Mouse (Mus musculus) intestine, postnatal 0 days (tissue): ENCODE measurements around the gene Afap1l2. TPM values are rescaled to one million over a fixed set of nuclear protein-coding genes. Genes with fewer than 3 reads are reported as not detected.

Source experiments
- ATAC-seq: fragments of 200-750 bp; cut with Nextera tagmentation; 2 replicates; pipeline ENCODE4 v1.8.0; 2017; ENCODE audit warnings: mild to moderate bottlenecking, moderate TSS enrichment, moderate library complexity
- H3K27ac ChIP-seq: fragments of 300-500 bp; sonication (generic); 2 replicates; pipeline ENCODE4 v1.5.1; 2014; ENCODE audit warnings: mild to moderate bottlenecking, low read depth, low read length, moderate library complexity
- H3K27me3 ChIP-seq: fragments of 300-500 bp; sonication (generic); replicated peaks from 2 replicates; pipeline ENCODE4 v1.6.1; 2014; ENCODE audit warnings: low read length, mixed read lengths; ENCODE audit not compliant: control insufficient read depth, insufficient read depth
- H3K36me3 ChIP-seq: fragments of 300-500 bp; sonication (generic); 2 replicates; pipeline ENCODE4 v1.6.1; 2014; ENCODE audit warnings: mild to moderate bottlenecking, moderate library complexity; ENCODE audit not compliant: control insufficient read depth, insufficient read depth
- H3K4me1 ChIP-seq: fragments of 300-500 bp; sonication (generic); replicated peaks from 2 replicates; pipeline ENCODE4 v1.6.1; 2014; ENCODE audit warnings: antibody characterized with exemption, low read length, mixed read lengths; ENCODE audit not compliant: control insufficient read depth, insufficient read depth
- H3K4me2 ChIP-seq: fragments of 300-500 bp; sonication (generic); replicated peaks from 2 replicates; pipeline ENCODE4 v1.6.1; 2014; ENCODE audit warnings: low read depth, mild to moderate bottlenecking, moderate library complexity
- H3K4me3 ChIP-seq: fragments of 300-500 bp; sonication (generic); 2 replicates; pipeline ENCODE4 v1.5.1; 2014; ENCODE audit warnings: low read depth, low read length
- H3K9ac ChIP-seq: fragments of 300-500 bp; sonication (generic); 2 replicates; pipeline ENCODE4 v1.6.1; 2014; ENCODE audit warnings: mild to moderate bottlenecking, low read depth, low read length
- H3K9me3 ChIP-seq: fragments of 300-500 bp; sonication (generic); 2 replicates; pipeline ENCODE4 v1.6.1; 2016; ENCODE audit warnings: mixed run types; ENCODE audit not compliant: control insufficient read depth
- CTCF ChIP-seq: sonication (generic); IDR thresholded peaks from 2 replicates; pipeline ENCODE4 v1.5.1; 2016; ENCODE audit warnings: low read depth, mild to moderate bottlenecking, control low read depth, antibody characterized with exemption, moderate library complexity
- WGBS: fragments of 180-500 bp; shearing (Covaris S2); extraction: QIAGEN DNeasy Blood & Tissue Kit; methylation state at CpG from one replicate; pipeline ENCODE4 v1.1.7; 2014; 5-methylcytosine and 5-hydroxymethylcytosine counted together
- polyA plus RNA-seq: library from polyadenylated mRNA; unstranded; fragments of >200 nt; fragmentation: Nextera tagmentation; extraction: Ambion mirVana; gene quantifications from 2 replicates; pipeline ENCODE4 v1.2.1, GENCODE M21; 2015

Afap1l2 gene
- polyA plus RNA-seq, 1 experiment from 2014 or later, result 7.1 TPM

DNA sequence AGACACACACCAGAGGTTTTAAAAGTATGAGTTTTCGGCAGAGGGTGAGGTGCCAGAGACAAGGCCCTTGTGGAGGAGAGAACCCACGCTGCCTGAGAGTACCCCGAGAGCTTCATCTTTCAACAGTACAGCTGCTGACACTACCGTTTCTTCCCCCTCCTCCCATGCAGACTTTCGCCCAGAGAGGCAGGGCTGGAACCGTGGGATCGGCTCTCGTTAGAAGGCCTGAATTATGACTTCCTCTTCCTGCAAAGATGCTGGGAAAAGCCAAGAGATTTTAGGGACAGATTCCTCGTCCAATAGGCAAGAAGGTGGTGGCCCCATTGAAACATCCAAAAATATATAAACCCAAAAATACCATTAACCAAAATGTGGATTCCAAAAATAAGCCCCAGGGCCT lies 63.8 kb downstream of the Afap1l2 start:
- H3K4me2 ChIP-seq, result no peak overlapping the region
- no peak for TF ChIP-seq CTCF
- H3K36me3 ChIP-seq, result no peaks in the 10 kb centered on the region
- no peak overlapping the region for H3K4me3 ChIP-seq
- H3K27me3 ChIP-seq, result no peaks in the 10 kb centered on the region
- H3K4me1 ChIP-seq, result no peaks in the 10 kb centered on the region
- no peak for ATAC-seq
- 62% methylated on average over 9 of the region's 9 CpGs for WGBS
- H3K27ac ChIP-seq, result peak overlapping the region; percentile 23; the same call in 1 of the 2 replicates
- H3K9ac ChIP-seq, result no peak overlapping the region
- no peaks in the 10 kb centered on the region for H3K9me3 ChIP-seq

DNA sequence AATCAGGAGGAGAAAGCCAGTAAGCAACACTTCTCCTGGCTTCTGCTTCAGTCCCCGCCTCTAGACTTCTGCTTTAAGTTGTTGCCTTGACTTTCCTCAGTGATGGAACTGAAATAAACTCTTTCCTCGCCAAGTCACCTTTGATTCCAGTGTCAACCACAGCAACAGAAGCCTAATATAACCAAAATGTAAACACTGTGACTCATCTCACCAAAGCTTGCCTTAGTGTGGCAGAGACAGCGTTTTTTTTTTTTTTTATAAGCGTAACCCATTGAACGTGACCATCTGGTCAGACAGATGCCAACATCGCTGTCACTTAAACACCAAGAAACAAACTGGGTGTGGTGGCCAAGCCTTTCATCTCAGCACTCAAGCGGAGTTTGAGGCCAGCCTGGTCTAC lies 65.8 kb downstream of the Afap1l2 start:
- no peak for ATAC-seq
- Histone ChIP-seq H3K36me3 (no peaks in the 10 kb centered on the region), H3K27me3 (no peaks in the 10 kb centered on the region), H3K9ac (no peak overlapping the region), H3K27ac (no peak overlapping the region), H3K4me1 (no peaks in the 10 kb centered on the region), H3K4me3 (no peak overlapping the region), H3K4me2 (no peak overlapping the region), H3K9me3 (no peaks in the 10 kb centered on the region)
- no peak for TF ChIP-seq CTCF
- 86% methylated on average over 7 of the region's 7 CpGs for WGBS

DNA sequence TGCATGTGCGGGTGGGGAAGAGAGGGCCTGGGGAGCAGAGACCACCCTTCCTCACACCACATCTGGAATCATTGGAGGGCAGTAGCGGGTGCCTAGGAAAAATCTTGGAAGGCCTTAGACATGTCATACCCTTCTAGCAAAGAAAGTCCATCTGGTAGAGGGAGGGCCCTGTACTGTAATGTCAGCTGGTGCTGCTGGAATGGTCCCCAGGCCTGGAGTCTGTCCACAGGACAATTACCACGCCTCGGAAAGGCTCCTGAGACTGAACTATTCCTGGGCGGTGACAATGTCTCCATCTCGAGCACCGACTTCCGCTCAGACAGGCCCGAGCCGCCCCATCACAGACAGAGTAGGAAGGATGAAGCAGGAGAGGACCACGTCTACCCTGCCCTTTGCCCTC lies 67.5 kb downstream of the Afap1l2 start:
- H3K9me3 ChIP-seq, result no peaks in the 10 kb centered on the region
- no peak overlapping the region for H3K27ac ChIP-seq
- no peak for ATAC-seq
- H3K4me3 ChIP-seq, result no peak overlapping the region
- no peak overlapping the region for H3K4me2 ChIP-seq
- H3K4me1 ChIP-seq, result no peaks in the 10 kb centered on the region
- WGBS, result 78% methylated on average over 11 of the region's 11 CpGs
- H3K27me3 ChIP-seq, result no peaks in the 10 kb centered on the region
- no peak for TF ChIP-seq CTCF
- H3K9ac ChIP-seq, result no peak overlapping the region
- H3K36me3 ChIP-seq, result no peaks in the 10 kb centered on the region

DNA sequence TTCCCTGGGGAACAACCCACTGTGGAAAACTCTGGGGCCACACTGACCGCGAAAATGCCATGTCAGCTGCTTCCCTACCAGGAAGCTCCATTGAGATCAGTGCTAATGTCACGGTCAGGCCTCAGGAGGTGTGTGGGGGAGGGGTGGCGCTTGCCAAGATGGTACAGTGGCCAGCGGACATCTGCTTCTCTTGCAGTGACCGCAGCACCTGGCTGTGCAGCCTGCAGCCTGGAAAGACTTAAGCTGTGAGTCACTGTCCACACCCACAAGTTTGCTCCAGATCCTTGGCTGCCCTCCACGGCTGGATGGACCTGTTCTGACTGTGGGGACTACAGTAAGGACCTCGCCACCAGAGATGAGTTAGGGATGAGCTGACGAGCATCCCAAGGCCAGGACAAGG lies 68.2 kb downstream of the Afap1l2 start:
- H3K9me3 ChIP-seq, result no peaks in the 10 kb centered on the region
- no peak overlapping the region for H3K9ac ChIP-seq
- H3K27me3 ChIP-seq, result no peaks in the 10 kb centered on the region
- no peaks in the 10 kb centered on the region for H3K36me3 ChIP-seq
- TF ChIP-seq CTCF, result no peak
- H3K27ac ChIP-seq, result no peak overlapping the region
- no peak for ATAC-seq
- H3K4me2 ChIP-seq, result no peak overlapping the region
- no peak overlapping the region for H3K4me3 ChIP-seq
- H3K4me1 ChIP-seq, result no peaks in the 10 kb centered on the region
- WGBS, result 69% methylated on average over 9 of the region's 9 CpGs

DNA sequence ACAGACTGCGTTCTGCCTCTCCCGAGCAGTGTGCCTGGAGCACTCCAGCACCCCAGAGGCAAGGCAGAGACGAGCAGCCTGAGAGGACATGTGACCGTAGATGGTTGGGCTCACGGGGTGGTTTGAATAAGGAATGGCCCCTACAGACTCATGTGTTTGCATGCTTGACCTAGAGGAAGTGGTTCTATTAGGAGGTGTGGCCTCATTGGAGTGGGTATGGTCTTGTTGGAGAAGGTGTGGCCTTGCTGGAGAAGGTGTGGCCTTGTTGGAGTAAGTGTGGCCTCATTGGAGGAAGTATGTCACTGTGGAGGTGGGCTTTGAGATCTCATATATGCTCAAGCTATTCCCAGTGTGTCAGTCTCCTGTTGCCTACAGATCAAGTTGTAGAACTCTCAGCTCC lies 70.1 kb downstream of the Afap1l2 start:
- H3K4me1 ChIP-seq, result no peaks in the 10 kb centered on the region

DNA sequence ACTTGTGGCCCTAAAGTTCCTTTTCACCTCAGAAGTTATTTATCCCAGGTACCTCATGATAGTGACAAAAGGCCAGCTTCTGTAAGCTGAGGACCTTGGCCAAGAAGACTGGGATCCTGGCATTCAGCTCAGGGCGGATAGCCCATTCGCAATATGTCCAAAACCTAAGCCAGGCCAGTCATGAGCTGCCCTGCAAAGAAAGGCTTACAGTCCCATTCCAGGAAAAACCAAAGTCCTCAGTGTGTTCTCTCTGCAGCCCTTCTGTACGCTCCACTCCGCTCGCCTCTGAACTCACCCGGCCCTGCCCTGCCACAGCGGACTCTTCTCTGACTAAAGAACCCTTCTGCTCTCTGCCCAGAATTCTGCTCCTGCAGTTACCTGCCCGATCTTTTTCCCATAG lies 71.8 kb downstream of the Afap1l2 start:
- H3K4me3 ChIP-seq, result no peak overlapping the region
- H3K27me3 ChIP-seq, result no peaks in the 10 kb centered on the region
- no peaks in the 10 kb centered on the region for H3K4me1 ChIP-seq
- H3K4me2 ChIP-seq, result no peak overlapping the region
- H3K9ac ChIP-seq, result no peak overlapping the region
- ATAC-seq, result no peak
- no peak overlapping the region for H3K27ac ChIP-seq
- no peak for TF ChIP-seq CTCF
- no peaks in the 10 kb centered on the region for H3K36me3 ChIP-seq
- no peaks in the 10 kb centered on the region for H3K9me3 ChIP-seq
- WGBS, result 95% methylated on average over 8 of the region's 8 CpGs

More for the DNA sequence above, 70.1 kb downstream of the Afap1l2 start:
- Histone ChIP-seq H3K4me3 (no peak overlapping the region), H3K27ac (no peak overlapping the region), H3K36me3 (no peaks in the 10 kb centered on the region), H3K9ac (no peak overlapping the region), H3K27me3 (no peaks in the 10 kb centered on the region), H3K4me2 (no peak overlapping the region), H3K9me3 (no peaks in the 10 kb centered on the region)
- ATAC-seq, result no peak
- no peak for TF ChIP-seq CTCF
- 94% methylated on average over 5 of the region's 5 CpGs for WGBS

DNA sequence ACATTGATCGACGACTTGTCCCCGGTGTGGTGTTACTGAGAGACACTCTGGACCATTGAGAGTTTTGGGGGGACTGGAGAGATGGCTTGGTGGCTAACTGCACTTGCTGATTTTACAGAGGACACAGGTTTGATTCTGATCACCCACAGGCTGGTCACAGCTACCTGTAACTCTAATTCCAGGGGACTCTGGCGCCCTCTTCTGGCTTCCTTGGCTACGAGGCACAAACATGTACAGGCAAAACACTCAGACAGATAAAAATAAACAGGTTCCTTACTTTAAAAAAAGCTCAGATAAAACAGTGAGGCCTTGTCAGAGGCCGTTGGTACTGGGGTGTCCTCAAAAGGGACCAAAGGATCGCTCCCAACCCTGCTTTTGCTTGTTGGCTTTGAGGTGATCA lies 72.3 kb downstream of the Afap1l2 start:
- ATAC-seq, result no peak
- Histone ChIP-seq H3K4me2 (no peak overlapping the region), H3K9me3 (no peaks in the 10 kb centered on the region), H3K27me3 (no peaks in the 10 kb centered on the region), H3K4me3 (no peak overlapping the region), H3K36me3 (no peaks in the 10 kb centered on the region), H3K27ac (no peak overlapping the region), H3K4me1 (no peaks in the 10 kb centered on the region), H3K9ac (no peak overlapping the region)
- 91% methylated on average over 7 of the region's 7 CpGs for WGBS
- peak; percentile 55 for TF ChIP-seq CTCF
